Mouse (Mus musculus): ENCODE data around the gene Meis1. TPM values are rescaled to one million over a fixed set of nuclear protein-coding genes. Genes with fewer than 3 reads are reported as not detected.

The Meis1 gene
- polyA plus RNA-seq, 1 experiment from 2014 or later, result 46.3 TPM

GRCm38 (mm10) chr11:18878016-18878415 lies 140.8 kb downstream of the Meis1 start:
- Histone ChIP-seq H3K4me1 (ENCODE audit: control insufficient read depth, insufficient read depth, low read length) (peaks cover 6% of the 10 kb centered on the region; the same call in 1 of the 2 replicates), H3K9ac (ENCODE audit: low read depth, low read length) (peak overlapping the region; percentile 64), H3K36me3 (ENCODE audit: control insufficient read depth, insufficient read depth, low read length) (no peaks in the 10 kb centered on the region), H3K27me3 (replicated peaks; ENCODE audit: control insufficient read depth, insufficient read depth, low read length) (peaks cover 31% of the 10 kb centered on the region), H3K4me3 (ENCODE audit: low read depth, low read length) (peak overlapping the region; percentile 42), H3K27ac (replicated peaks; ENCODE audit: low read depth, low read length) (peak overlapping the region; percentile 85), H3K4me2 (ENCODE audit: low read depth, low read length) (peak overlapping the region; percentile 82), H3K9me3 (ENCODE audit: control insufficient read depth, low read length) (no peaks in the 10 kb centered on the region)
- ATAC-seq (ENCODE audit: low read depth) (peak; percentile 48), DNase-seq (ENCODE audit: low spot score) (peak; percentile 88)
- WGBS, result 2% methylated on average over 18 of the region's 18 CpGs

- H3K27me3 ChIP-seq (replicated peaks; ENCODE audit: control insufficient read depth, insufficient read depth, low read length), result peaks cover 31% of the 10 kb centered on the region
- H3K27ac ChIP-seq (replicated peaks; ENCODE audit: low read depth, low read length), result peak overlapping the region; percentile 85
- peak; percentile 93 for DNase-seq (ENCODE audit: low spot score)
- peak overlapping the region; percentile 64 for H3K9ac ChIP-seq (ENCODE audit: low read depth, low read length)
- H3K4me3 ChIP-seq (ENCODE audit: low read depth, low read length), result peak overlapping the region; percentile 42
- under 1% methylated on average over 21 of the region's 27 CpGs for WGBS
- H3K36me3 ChIP-seq (ENCODE audit: control insufficient read depth, insufficient read depth, low read length), result no peaks in the 10 kb centered on the region
- peak; percentile 85 for ATAC-seq (ENCODE audit: low read depth)
- H3K9me3 ChIP-seq (ENCODE audit: control insufficient read depth, low read length), result no peaks in the 10 kb centered on the region
- peak overlapping the region; percentile 82 for H3K4me2 ChIP-seq (ENCODE audit: low read depth, low read length)
- peaks cover 6% of the 10 kb centered on the region; the same call in 1 of the 2 replicates for H3K4me1 ChIP-seq (ENCODE audit: control insufficient read depth, insufficient read depth, low read length)
Observed at GRCm38 (mm10) chr11:18877626-18878011, 141.2 kb downstream of the Meis1 start.

GRCm38 (mm10) chr11:18876886-18877625 lies 141.7 kb downstream of the Meis1 start:
- peak overlapping the region; percentile 69 for H3K27ac ChIP-seq (replicated peaks; ENCODE audit: low read depth, low read length)
- peaks cover 31% of the 10 kb centered on the region for H3K27me3 ChIP-seq (replicated peaks; ENCODE audit: control insufficient read depth, insufficient read depth, low read length)
- H3K9ac ChIP-seq (ENCODE audit: low read depth, low read length), result peak overlapping the region; percentile 64
- H3K36me3 ChIP-seq (ENCODE audit: control insufficient read depth, insufficient read depth, low read length), result no peaks in the 10 kb centered on the region
- peaks cover 6% of the 10 kb centered on the region; the same call in 1 of the 2 replicates for H3K4me1 ChIP-seq (ENCODE audit: control insufficient read depth, insufficient read depth, low read length)
- no peaks in the 10 kb centered on the region for H3K9me3 ChIP-seq (ENCODE audit: control insufficient read depth, low read length)
- peak overlapping the region; percentile 42 for H3K4me3 ChIP-seq (ENCODE audit: low read depth, low read length)
- DNase-seq (ENCODE audit: low spot score) (peak; percentile 39), ATAC-seq (ENCODE audit: low read depth) (peak; percentile 22)
- WGBS, result under 1% methylated on average over 39 of the region's 40 CpGs
- H3K4me2 ChIP-seq (ENCODE audit: low read depth, low read length), result peak overlapping the region; percentile 82

GRCm38 (mm10) chr11:18875911-18876885 lies 142.6 kb downstream of the Meis1 start:
- DNase-seq (ENCODE audit: low spot score) (peak; percentile 38), ATAC-seq (ENCODE audit: low read depth) (no peak)
- Histone ChIP-seq H3K9me3 (ENCODE audit: control insufficient read depth, low read length) (no peaks in the 10 kb centered on the region), H3K4me1 (ENCODE audit: control insufficient read depth, insufficient read depth, low read length) (peaks cover 13% of the 10 kb centered on the region; the same call in 1 of the 2 replicates), H3K4me2 (ENCODE audit: low read depth, low read length) (peak overlapping the region; percentile 82), H3K4me3 (ENCODE audit: low read depth, low read length) (peak overlapping the region; percentile 42), H3K9ac (ENCODE audit: low read depth, low read length) (peak overlapping the region; percentile 64), H3K27ac (replicated peaks; ENCODE audit: low read depth, low read length) (peak overlapping the region; percentile 69), H3K36me3 (ENCODE audit: control insufficient read depth, insufficient read depth, low read length) (no peaks in the 10 kb centered on the region), H3K27me3 (replicated peaks; ENCODE audit: control insufficient read depth, insufficient read depth, low read length) (peaks cover 36% of the 10 kb centered on the region)
- WGBS, result 8% methylated on average over 27 of the region's 27 CpGs

- ATAC-seq (ENCODE audit: low read depth) (no peak), DNase-seq (ENCODE audit: low spot score) (no peak)
- Histone ChIP-seq H3K9me3 (ENCODE audit: control insufficient read depth, low read length) (no peaks in the 10 kb centered on the region), H3K36me3 (ENCODE audit: control insufficient read depth, insufficient read depth, low read length) (no peaks in the 10 kb centered on the region), H3K9ac (ENCODE audit: low read depth, low read length) (peak overlapping the region; percentile 49), H3K27me3 (replicated peaks; ENCODE audit: control insufficient read depth, insufficient read depth, low read length) (peaks cover 44% of the 10 kb centered on the region), H3K27ac (replicated peaks; ENCODE audit: low read depth, low read length) (peak overlapping the region; percentile 63; the same call in 1 of the 2 replicates), H3K4me1 (ENCODE audit: control insufficient read depth, insufficient read depth, low read length) (peaks cover 16% of the 10 kb centered on the region; the same call in 1 of the 2 replicates), H3K4me2 (ENCODE audit: low read depth, low read length) (peak overlapping the region; percentile 82), H3K4me3 (ENCODE audit: low read depth, low read length) (peak overlapping the region; percentile 24)
- whole genome bisulfite sequencing, result 3% methylated on average over 27 of the region's 27 CpGs
Observed at GRCm38 (mm10) chr11:18875001-18875902, 143.5 kb downstream of the Meis1 start.

- ATAC-seq (ENCODE audit: low read depth) (no peak), DNase-seq (ENCODE audit: low spot score) (peak; percentile 54)
- H3K4me3 ChIP-seq (ENCODE audit: low read depth, low read length), result peak overlapping the region; percentile 24
- peaks cover 16% of the 10 kb centered on the region; the same call in 1 of the 2 replicates for H3K4me1 ChIP-seq (ENCODE audit: control insufficient read depth, insufficient read depth, low read length)
- H3K9ac ChIP-seq (ENCODE audit: low read depth, low read length), result peak overlapping the region; percentile 49
- peaks cover 50% of the 10 kb centered on the region for H3K27me3 ChIP-seq (replicated peaks; ENCODE audit: control insufficient read depth, insufficient read depth, low read length)
- peak overlapping the region; percentile 63 for H3K27ac ChIP-seq (replicated peaks; ENCODE audit: low read depth, low read length)
- WGBS, result 3% methylated on average over 18 of the region's 18 CpGs
- H3K36me3 ChIP-seq (ENCODE audit: control insufficient read depth, insufficient read depth, low read length), result no peaks in the 10 kb centered on the region
- peak overlapping the region; percentile 82 for H3K4me2 ChIP-seq (ENCODE audit: low read depth, low read length)
- no peaks in the 10 kb centered on the region for H3K9me3 ChIP-seq (ENCODE audit: control insufficient read depth, low read length)
Observed at GRCm38 (mm10) chr11:18874278-18875000, 144.3 kb downstream of the Meis1 start.

GRCm38 (mm10) chr11:18873451-18874277 lies 145.1 kb downstream of the Meis1 start:
- Histone ChIP-seq H3K4me2 (ENCODE audit: low read depth, low read length) (peak overlapping the region; percentile 82), H3K9me3 (ENCODE audit: control insufficient read depth, low read length) (no peaks in the 10 kb centered on the region), H3K36me3 (ENCODE audit: control insufficient read depth, insufficient read depth, low read length) (no peaks in the 10 kb centered on the region), H3K4me1 (ENCODE audit: control insufficient read depth, insufficient read depth, low read length) (peaks cover 16% of the 10 kb centered on the region; the same call in 1 of the 2 replicates), H3K27ac (replicated peaks; ENCODE audit: low read depth, low read length) (peak overlapping the region; percentile 63; the same call in 1 of the 2 replicates), H3K27me3 (replicated peaks; ENCODE audit: control insufficient read depth, insufficient read depth, low read length) (peaks cover 54% of the 10 kb centered on the region), H3K4me3 (ENCODE audit: low read depth, low read length) (0 out of 2 replicates have a peak overlapping the region, but pooled peaks have one; percentile 24), H3K9ac (ENCODE audit: low read depth, low read length) (0 out of 2 replicates have a peak overlapping the region, but pooled peaks have one; percentile 12)
- WGBS, result 7% methylated on average over 9 of the region's 9 CpGs
- ATAC-seq (ENCODE audit: low read depth), result no peak
- no peak for DNase-seq (ENCODE audit: low spot score)

Data from embryonic facial prominence, embryonic 14.5 days (tissue).